Mouse (Mus musculus) v-Abl transformed pro-B cells (cell line): ENCODE measurements around the gene Gm45623.

Experiments used
- in situ Hi-C, 2 experiments: fragments of 400-800 bp; cut with MboI; formaldehyde crosslinking; loops; one replicate each; pipeline ENCODE4 v1.15.1; 2025; ENCODE audit not compliant: unreplicated experiment in 2 of 2

Gm45623 gene

GRCm38 (mm10) chr13:56753192-56753951, at the start of gene Gm45623:
Gene Gm45623, minus strand, starts transcription at chr13:56753827.
- in situ Hi-C loops: loop anchor here in 1 of 2 experiments (5.0 to 25.0 kb wide), 2 partner anchors 96 to 191 kb away; no protein-coding TSS in a partner anchor

DNA sequence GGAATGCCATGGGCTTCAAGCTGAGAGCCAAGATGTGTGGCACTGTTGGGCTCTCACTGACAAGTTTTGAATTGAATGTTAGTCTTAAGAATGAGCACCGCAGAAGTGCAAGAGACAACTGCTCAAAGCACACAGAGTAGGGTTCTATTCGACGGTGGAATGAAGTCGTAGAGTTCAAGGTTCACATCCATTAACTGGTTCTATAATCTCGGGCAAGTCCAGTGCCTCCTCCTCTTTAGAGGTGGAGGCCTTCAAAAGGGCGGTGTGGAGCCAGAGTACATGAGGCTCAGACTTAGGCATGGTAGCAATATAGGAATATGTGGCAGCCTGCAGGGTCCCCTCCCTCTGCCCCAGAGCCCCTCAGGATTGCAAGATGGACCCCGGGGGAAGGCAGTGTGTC, 43.8 kb upstream of the Gm45623 start:
- in situ Hi-C loops: loop anchor here (25.0 kb wide), 1 partner anchor 465 kb away; no protein-coding TSS in a partner anchor

GRCm38 (mm10) chr13:56795501-56795900, 41.9 kb upstream of the Gm45623 start:
- in situ Hi-C loops: loop anchor here (25.0 kb wide), 1 partner anchor 467 kb away; no protein-coding TSS in a partner anchor

- in situ Hi-C loops: loop anchor here (25.0 kb wide), 1 partner anchor 468 kb away; no protein-coding TSS in a partner anchor
Measured at GRCm38 (mm10) chr13:56794441-56794840, 40.8 kb upstream of the Gm45623 start.

GRCm38 (mm10) chr13:56792844-56793243, 39.2 kb upstream of the Gm45623 start:
- in situ Hi-C loops: loop anchor here (25.0 kb wide), 1 partner anchor 469 kb away; no protein-coding TSS in a partner anchor

GRCm38 (mm10) chr13:56790683-56791082, 37.1 kb upstream of the Gm45623 start:
- in situ Hi-C loops: loop anchor here (25.0 kb wide), 1 partner anchor 472 kb away; no protein-coding TSS in a partner anchor

GRCm38 (mm10) chr13:56782621-56783020, 29.0 kb upstream of the Gm45623 start:
- in situ Hi-C loops: loop anchor here (25.0 kb wide), 1 partner anchor 480 kb away; no protein-coding TSS in a partner anchor

GRCm38 (mm10) chr13:56781697-56782096, 28.1 kb upstream of the Gm45623 start:
- in situ Hi-C loops: loop anchor here (25.0 kb wide), 1 partner anchor 481 kb away; no protein-coding TSS in a partner anchor

GRCm38 (mm10) chr13:56780746-56781469, 27.3 kb upstream of the Gm45623 start:
- in situ Hi-C loops: loop anchor here (25.0 kb wide), 1 partner anchor 481 kb away; no protein-coding TSS in a partner anchor

DNA sequence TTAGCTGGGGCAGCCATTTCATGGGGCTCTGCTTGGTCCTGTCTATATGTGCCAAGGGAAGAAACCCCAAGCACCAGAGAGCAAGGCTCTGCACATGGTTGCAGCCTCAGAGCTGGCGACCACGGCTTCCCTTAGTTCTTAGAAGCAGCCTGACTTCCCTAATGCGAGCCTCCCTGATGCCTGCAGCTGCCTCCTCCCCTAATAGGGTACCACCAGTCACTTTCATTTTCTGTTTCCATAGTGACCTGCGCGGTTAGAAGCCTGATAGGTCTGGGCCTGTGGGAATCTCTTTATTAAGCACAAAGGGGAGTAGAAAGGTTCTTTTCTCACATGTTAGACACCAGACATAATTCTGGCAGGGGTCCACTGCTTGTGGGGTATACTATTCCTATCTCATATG, 20.7 kb upstream of the Gm45623 start:
- in situ Hi-C loops: loop anchor here in 1 of 2 experiments (25.0 kb wide), 1 partner anchor 212 kb away; no protein-coding TSS in a partner anchor

GRCm38 (mm10) chr13:56773262-56773870, 19.7 kb upstream of the Gm45623 start:
- in situ Hi-C loops: loop anchor here in 1 of 2 experiments (25.0 kb wide), 1 partner anchor 211 kb away; no protein-coding TSS in a partner anchor

DNA sequence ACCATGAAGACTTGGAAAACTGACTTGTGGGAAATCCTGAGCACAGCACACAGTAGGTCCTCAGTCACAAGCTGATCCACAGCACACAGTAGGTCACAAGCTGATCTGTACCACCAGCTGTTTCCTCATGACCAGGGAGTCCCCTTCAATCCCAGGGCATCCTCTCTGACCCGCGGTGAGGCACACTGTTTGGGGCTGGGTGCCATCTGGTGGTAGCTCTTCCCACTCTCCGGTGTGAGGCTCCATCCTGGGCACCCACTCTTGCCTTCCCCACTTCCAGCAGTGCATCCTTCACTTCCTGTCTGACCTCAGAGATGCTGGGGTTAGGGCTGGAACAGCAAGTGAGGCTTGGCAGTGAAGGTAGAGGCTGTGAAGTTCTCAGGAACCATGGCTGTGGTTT, 19.0 kb upstream of the Gm45623 start:
- in situ Hi-C loops: loop anchor here in 1 of 2 experiments (25.0 kb wide), 1 partner anchor 210 kb away; no protein-coding TSS in a partner anchor

- in situ Hi-C loops: loop anchor here in 1 of 2 experiments (25.0 kb wide), 1 partner anchor 208 kb away; no protein-coding TSS in a partner anchor
Measured at GRCm38 (mm10) chr13:56770786-56771185, 17.2 kb upstream of the Gm45623 start.

DNA sequence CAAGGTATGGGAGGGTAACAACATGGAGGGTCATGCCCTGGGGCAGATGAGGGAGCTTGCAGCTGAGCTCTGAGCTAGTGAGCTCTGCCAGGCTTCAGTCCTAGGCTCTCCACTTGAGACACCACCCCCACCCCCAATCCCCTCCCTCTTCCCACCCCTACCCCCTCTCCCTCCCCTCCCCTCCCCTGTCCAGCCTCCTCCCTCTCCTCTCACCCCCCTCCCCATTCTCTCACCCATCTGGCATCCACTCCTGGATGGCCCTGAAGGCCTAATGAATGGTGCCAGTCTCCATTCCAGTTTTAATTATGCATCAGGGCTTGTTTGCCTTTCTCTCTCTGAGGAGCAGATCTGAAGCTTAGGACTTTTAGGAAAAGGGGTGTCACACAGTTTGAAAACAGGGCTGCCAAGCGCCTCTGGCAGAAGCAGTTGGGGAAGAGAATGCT, 16.5 kb upstream of the Gm45623 start:
- in situ Hi-C loops: loop anchor here in 1 of 2 experiments (25.0 kb wide), 1 partner anchor 208 kb away; no protein-coding TSS in a partner anchor

- in situ Hi-C loops: loop anchor here in 1 of 2 experiments (25.0 kb wide), 1 partner anchor 207 kb away; no protein-coding TSS in a partner anchor
Measured at GRCm38 (mm10) chr13:56769431-56769830, 15.8 kb upstream of the Gm45623 start.

- in situ Hi-C loops: loop anchor here in 1 of 2 experiments (25.0 kb wide), 1 partner anchor 204 kb away; no protein-coding TSS in a partner anchor
Measured at GRCm38 (mm10) chr13:56766211-56766610, 12.6 kb upstream of the Gm45623 start.

GRCm38 (mm10) chr13:56765284-56766032, 11.8 kb upstream of the Gm45623 start:
- in situ Hi-C loops: loop anchor here in 1 of 2 experiments (25.0 kb wide), 1 partner anchor 203 kb away; no protein-coding TSS in a partner anchor

GRCm38 (mm10) chr13:56762446-56763229, 9.0 kb upstream of the Gm45623 start:
- in situ Hi-C loops: loop anchor here in 1 of 2 experiments (25.0 kb wide), 1 partner anchor 200 kb away; no protein-coding TSS in a partner anchor
